Mouse (Mus musculus): ENCODE results near the gene Nr3c2.

GRCm38 (mm10) chr8:77278246-77278645 is 379.0 kb downstream of the Nr3c2 start:
- no peak for TF ChIP-seq TAL1 (IDR thresholded peaks at IDR 0.05; ENCODE audit: low read length)
- TF ChIP-seq GATA1 (IDR thresholded peaks at IDR 0.05; ENCODE audit: low read length): no peak

Data from erythroblast, embryonic 14.5 days (primary cell).